Mouse (Mus musculus) lung, postnatal 0 days (tissue): ENCODE measurements around the gene Auh. TPM values are rescaled to one million over a fixed set of nuclear protein-coding genes. Genes with fewer than 3 reads are reported as not detected.
A peak's percentile ranks its signal among the peaks of the same experiment; 100 is the strongest.

Source experiments
- ATAC-seq: fragments of 200-750 bp; cut with Nextera tagmentation; 2 replicates; pipeline ENCODE4 v1.8.0; 2017; ENCODE audit warnings: moderate library complexity
- DNase-seq: peaks from one replicate; pipeline ENCODE4 v3.0.0-alpha.2; 2016; ENCODE audit warnings: low spot score
- H3K27ac ChIP-seq: fragments of 300-500 bp; sonication (generic); 2 replicates; pipeline ENCODE4 v1.5.1; 2014; ENCODE audit warnings: antibody characterized with exemption, mild to moderate bottlenecking, low read length, mixed read lengths
- H3K27me3 ChIP-seq: fragments of 300-500 bp; sonication (generic); replicated peaks from 2 replicates; pipeline ENCODE4 v1.6.1; 2014; ENCODE audit warnings: low read length, mixed read lengths; ENCODE audit not compliant: insufficient read depth
- H3K36me3 ChIP-seq: fragments of 300-500 bp; sonication (generic); 2 replicates; pipeline ENCODE4 v1.6.1; 2014; ENCODE audit warnings: low read length, mixed read lengths; ENCODE audit not compliant: insufficient read depth
- H3K4me1 ChIP-seq: fragments of 300-500 bp; sonication (generic); 2 replicates; pipeline ENCODE4 v1.6.1; 2014; ENCODE audit warnings: antibody characterized with exemption, low read depth, low read length, mixed read lengths; ENCODE audit not compliant: insufficient read depth
- H3K4me2 ChIP-seq: fragments of 300-500 bp; sonication (generic); replicated peaks from 2 replicates; pipeline ENCODE4 v1.6.1; 2014; ENCODE audit warnings: low read depth, mild to moderate bottlenecking, low read length, moderate library complexity, mixed read lengths
- H3K4me3 ChIP-seq: fragments of 300-500 bp; sonication (generic); 2 replicates; pipeline ENCODE4 v1.5.1; 2014; ENCODE audit warnings: low read depth, low read length
- H3K9ac ChIP-seq: fragments of 300-500 bp; sonication (generic); replicated peaks from 2 replicates; pipeline ENCODE4 v1.6.1; 2014; ENCODE audit warnings: low read depth, mild to moderate bottlenecking
- H3K9me3 ChIP-seq: fragments of 300-500 bp; sonication (generic); 2 replicates; pipeline ENCODE4 v1.6.1; 2016; ENCODE audit warnings: low read length, mixed read lengths
- CTCF ChIP-seq: IDR thresholded peaks from 2 replicates; pipeline ENCODE4 v1.5.1; 2016; ENCODE audit warnings: antibody characterized with exemption, mild to moderate bottlenecking
- EP300 ChIP-seq: IDR thresholded peaks from 2 replicates; pipeline ENCODE4 v1.6.1; 2016; ENCODE audit warnings: antibody characterized with exemption, mild to moderate bottlenecking, control low read depth
- WGBS: fragments of 180-500 bp; shearing (Covaris S2); extraction: QIAGEN DNeasy Blood & Tissue Kit; methylation state at CpG from one replicate; pipeline ENCODE4 v1.1.7; 2014; 5-methylcytosine and 5-hydroxymethylcytosine counted together
- polyA plus RNA-seq: library from polyadenylated mRNA; unstranded; fragments of >200 nt; fragmentation: Nextera tagmentation; extraction: Ambion mirVana; gene quantifications from 2 replicates; pipeline ENCODE4 v1.2.1, GENCODE M21; 2015

Auh gene
- polyA plus RNA-seq = 43.3 and 45.1 TPM in 2 replicates

GRCm38 (mm10) chr13:52929209-52930171 lies at the start of gene Auh:
Auh (minus strand) TSS chr13:52929681.
- under 1% methylated on average over 52 of the region's 63 CpGs for WGBS
- no peaks in the 10 kb centered on the region for H3K9me3 ChIP-seq
- peak; percentile 99 for ATAC-seq
- H3K36me3 ChIP-seq = no peaks in the 10 kb centered on the region
- H3K4me2 ChIP-seq = peak within 1 kb of the TSS; percentile 67
- peak within 1 kb of the TSS; percentile 61 for H3K9ac ChIP-seq
- H3K27me3 ChIP-seq = no peaks in the 10 kb centered on the region
- H3K4me1 ChIP-seq = peaks cover 5% of the 10 kb centered on the region; the same call in 1 of the 2 replicates
- peak; percentile 52 for TF ChIP-seq CTCF
- no peak for TF ChIP-seq EP300
- DNase-seq = peak; percentile 96
- H3K27ac ChIP-seq = peak within 1 kb of the TSS; percentile 72
- peak within 1 kb of the TSS; percentile 83 for H3K4me3 ChIP-seq

DNA sequence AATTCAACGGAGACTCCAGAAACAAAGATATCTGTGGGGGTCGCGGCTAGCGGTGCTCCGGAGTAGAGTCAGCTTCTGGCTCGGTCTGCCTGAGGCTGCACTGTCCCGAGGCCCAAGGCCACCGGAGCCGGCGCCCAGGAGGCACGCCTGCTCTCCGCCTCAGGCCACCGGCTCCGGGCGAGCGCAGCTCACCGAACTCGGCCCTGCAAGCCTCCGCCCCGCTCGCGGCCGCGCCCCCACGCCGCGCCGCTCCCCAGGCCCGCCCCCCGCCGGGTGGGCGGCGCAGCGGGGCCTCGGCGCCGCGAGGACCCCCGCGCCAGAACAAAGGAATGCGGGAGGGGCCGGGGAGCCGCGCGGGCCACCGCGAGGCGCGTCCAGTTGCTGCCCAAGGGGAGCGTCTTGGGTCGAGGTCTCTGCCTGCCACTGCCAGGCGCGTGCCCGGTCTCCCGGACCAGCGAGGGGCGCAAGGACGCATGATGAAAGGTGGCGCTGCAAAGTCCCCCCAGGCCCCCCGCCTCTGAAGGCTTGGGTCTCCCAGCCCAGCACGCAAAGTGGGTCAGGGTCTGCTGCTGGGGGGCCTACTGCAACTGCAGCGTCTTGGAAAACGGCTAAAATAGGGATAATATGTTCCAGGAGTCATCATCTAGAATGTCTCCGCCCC lies 49.0 kb upstream of the Auh start:
- Histone ChIP-seq H3K27me3 (no peaks in the 10 kb centered on the region), H3K4me2 (peak overlapping the region; percentile 99), H3K9ac (peak overlapping the region; percentile 54), H3K9me3 (no peaks in the 10 kb centered on the region), H3K27ac (peak overlapping the region; percentile 66), H3K4me1 (peaks cover 9% of the 10 kb centered on the region; the same call in 1 of the 2 replicates), H3K36me3 (no peaks in the 10 kb centered on the region), H3K4me3 (peak overlapping the region; percentile 86)
- no peak for TF ChIP-seq CTCF
- no peak for TF ChIP-seq EP300
- no peak for ATAC-seq
- peak; percentile 58 for DNase-seq
- WGBS = 1% methylated on average over 51 of the region's 64 CpGs

DNA sequence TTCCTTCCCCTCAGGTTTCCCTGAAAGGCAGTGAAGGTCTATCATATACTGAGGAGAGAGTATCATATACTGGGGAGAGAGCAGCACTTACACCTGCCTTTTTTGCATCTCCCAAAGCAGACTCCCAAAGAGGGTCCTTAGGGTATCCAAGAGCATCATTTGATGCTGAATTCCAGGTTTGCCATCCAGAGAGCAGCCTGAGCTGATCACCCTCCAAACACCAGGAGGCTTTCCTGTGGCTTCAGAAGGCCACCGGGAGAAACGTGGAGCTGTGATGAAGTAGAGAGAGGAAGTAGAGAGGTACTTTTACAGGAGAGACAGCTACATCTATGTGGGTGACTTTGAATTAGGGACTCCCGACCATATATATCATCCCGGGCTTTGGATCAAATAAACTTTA lies 48.3 kb upstream of the Auh start:
- DNase-seq (no peak), ATAC-seq (no peak)
- Histone ChIP-seq H3K27ac (peak overlapping the region; percentile 66; the same call in 1 of the 2 replicates), H3K27me3 (no peaks in the 10 kb centered on the region), H3K9me3 (no peaks in the 10 kb centered on the region), H3K4me2 (peak overlapping the region; percentile 99), H3K4me3 (peak overlapping the region; percentile 86), H3K4me1 (peaks cover 9% of the 10 kb centered on the region; the same call in 1 of the 2 replicates), H3K9ac (peak overlapping the region; percentile 54), H3K36me3 (no peaks in the 10 kb centered on the region)
- TF ChIP-seq CTCF (no peak), EP300 (no peak)
- WGBS = 24% methylated on average over 4 of the region's 4 CpGs

DNA sequence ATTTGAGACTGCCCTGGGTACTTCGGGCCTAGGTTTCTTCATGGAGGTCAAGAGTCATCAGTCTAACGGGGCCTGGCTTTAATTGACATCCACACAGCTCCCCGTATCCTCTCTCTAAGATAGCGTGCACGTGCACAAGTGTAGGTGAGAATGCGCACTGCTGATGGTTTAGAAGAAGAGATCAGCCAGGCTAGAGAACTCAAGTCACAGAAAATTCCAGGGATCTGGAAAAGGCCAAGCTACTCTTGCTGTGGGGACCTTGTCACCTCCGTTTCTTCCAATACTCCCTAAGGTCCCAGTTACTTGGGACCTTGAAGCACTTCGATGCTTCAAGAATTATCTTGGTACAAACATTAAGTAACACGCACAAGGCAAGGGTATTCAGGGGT lies 47.7 kb upstream of the Auh start:
- TF ChIP-seq EP300 (no peak), CTCF (no peak)
- peaks cover 9% of the 10 kb centered on the region; the same call in 1 of the 2 replicates for H3K4me1 ChIP-seq
- no peak overlapping the region for H3K9ac ChIP-seq
- peak overlapping the region; percentile 99 for H3K4me2 ChIP-seq
- 81% methylated on average over 9 of the region's 9 CpGs for WGBS
- DNase-seq (no peak), ATAC-seq (no peak)
- no peaks in the 10 kb centered on the region for H3K36me3 ChIP-seq
- no peak overlapping the region; the same call in none of the 2 replicates for H3K4me3 ChIP-seq
- peak overlapping the region; percentile 54; the same call in 1 of the 2 replicates for H3K27ac ChIP-seq
- no peaks in the 10 kb centered on the region for H3K9me3 ChIP-seq
- no peaks in the 10 kb centered on the region for H3K27me3 ChIP-seq

- peaks cover 9% of the 10 kb centered on the region; the same call in 1 of the 2 replicates for H3K4me1 ChIP-seq
- H3K9me3 ChIP-seq = no peaks in the 10 kb centered on the region
- no peaks in the 10 kb centered on the region for H3K27me3 ChIP-seq
- ATAC-seq = peak; percentile 6
- H3K9ac ChIP-seq = no peak overlapping the region
- 39% methylated on average over 16 of the region's 16 CpGs for WGBS
- peak overlapping the region; percentile 99 for H3K4me2 ChIP-seq
- H3K27ac ChIP-seq = peak overlapping the region; percentile 54; the same call in 1 of the 2 replicates
- no peak overlapping the region; the same call in 1 of the 2 replicates for H3K4me3 ChIP-seq
- no peaks in the 10 kb centered on the region for H3K36me3 ChIP-seq
- DNase-seq = peak; percentile 95
- TF ChIP-seq EP300 (peak; percentile 86), CTCF (no peak)
Measured at GRCm38 (mm10) chr13:52976510-52977220, 47.2 kb upstream of the Auh start.
